Mouse (Mus musculus): ENCODE data around the gene Pitpnc1.
A peak's percentile ranks its signal among the peaks of the same experiment; 100 is the strongest.

Pitpnc1 gene

DNA sequence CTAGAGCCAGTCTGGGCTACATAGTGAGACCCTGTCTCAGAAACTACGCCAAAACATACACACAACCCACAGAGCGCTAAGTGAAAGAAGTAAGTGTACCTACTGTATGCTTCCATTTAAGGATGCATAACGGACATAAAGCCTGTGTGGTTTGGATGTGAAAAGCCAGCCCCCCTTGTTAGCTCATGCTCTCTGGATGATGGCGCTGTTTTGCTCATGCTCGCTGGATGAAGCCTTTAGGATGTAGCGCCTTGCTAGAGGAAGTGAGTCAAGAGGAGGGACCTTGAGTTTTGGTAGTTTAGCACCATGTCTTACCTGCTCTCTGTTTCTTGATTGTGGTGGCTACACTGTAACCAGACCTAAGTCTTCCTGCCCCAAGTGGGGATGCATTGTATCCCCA lies 96.9 kb downstream of the Pitpnc1 start:
- no peak for DNase-seq (ENCODE audit: low read depth, low spot score)

DNA sequence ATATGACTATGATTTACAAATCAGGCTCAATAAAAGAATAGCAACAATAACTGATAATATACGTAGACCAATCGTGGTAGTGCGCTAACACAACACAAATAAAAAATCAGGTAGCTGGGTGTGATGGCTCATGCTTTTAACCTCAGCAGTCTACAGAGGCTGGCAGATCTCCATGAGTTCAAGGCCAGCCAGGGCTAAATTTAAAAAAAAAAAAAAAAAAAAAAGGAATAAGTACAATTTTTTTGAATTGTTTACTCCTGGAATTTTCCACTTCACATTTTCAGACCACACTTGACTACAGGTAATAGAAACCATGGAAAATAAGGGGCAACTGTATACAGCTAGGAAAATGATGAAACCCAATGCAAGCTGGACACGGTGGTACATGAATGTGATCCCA lies 97.3 kb downstream of the Pitpnc1 start:
- no peak for DNase-seq (ENCODE audit: low read depth, low spot score)

DNA sequence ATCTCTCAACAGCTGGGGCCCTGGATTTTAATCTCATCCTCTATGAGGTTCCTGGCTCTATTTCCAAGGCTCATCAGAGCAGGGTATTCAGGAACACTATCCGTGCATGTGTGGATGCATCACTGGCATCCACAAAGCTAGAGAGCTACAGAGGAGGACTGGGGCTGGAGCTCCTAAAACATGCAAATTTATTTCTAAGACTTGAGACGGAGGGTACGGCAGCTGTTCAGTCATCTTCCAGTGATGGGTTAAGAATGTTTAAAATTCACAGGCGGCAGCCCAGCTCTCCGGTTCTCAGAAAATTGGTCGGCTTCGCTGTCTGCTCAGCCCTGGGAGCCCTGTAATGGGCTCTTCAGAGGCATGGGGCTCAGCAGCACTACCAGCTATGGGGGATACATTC lies 97.8 kb downstream of the Pitpnc1 start:
- DNase-seq (ENCODE audit: low read depth, low spot score): no peak

DNA sequence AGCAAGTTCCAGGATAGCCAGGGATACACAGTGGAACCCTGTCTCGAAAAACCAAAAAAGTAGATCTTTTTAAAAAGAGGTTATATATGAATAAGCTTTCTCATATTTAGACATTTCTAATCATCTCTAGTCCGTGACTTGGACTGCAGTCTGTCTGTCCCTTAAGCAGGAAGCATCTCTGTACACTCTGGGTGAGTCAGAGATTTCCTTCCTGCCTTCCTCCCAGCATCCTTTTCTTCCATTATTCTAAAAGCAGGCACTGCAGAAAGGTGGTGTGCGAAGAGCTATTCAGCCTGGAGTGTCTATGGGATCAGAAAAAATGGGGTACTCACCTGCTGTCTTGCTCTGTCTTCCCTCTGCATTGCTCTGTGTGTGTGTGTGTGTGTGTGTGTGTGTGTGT lies 100.0 kb downstream of the Pitpnc1 start:
- DNase-seq (ENCODE audit: low read depth, low spot score): no peak

DNA sequence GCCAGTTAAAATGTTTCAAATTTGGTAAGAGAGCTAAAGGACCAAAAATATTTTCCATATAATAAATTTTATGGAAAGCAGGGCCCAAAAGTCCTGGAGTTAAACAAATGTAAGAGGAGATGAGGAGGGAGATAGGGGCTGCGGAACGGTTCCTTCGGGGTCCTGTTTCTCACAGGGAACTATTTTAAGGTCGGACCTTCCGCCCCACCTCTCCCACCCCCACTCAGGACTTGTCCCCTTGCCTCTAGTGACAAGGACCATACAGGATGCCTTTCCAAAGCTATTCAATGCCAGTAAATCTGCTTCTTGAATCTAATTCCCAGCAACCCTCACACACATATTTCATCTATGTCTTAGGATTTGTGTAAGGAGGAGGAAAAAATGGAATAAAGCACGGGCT lies 100.8 kb downstream of the Pitpnc1 start:
- no peak for DNase-seq (ENCODE audit: low read depth, low spot score)

DNA sequence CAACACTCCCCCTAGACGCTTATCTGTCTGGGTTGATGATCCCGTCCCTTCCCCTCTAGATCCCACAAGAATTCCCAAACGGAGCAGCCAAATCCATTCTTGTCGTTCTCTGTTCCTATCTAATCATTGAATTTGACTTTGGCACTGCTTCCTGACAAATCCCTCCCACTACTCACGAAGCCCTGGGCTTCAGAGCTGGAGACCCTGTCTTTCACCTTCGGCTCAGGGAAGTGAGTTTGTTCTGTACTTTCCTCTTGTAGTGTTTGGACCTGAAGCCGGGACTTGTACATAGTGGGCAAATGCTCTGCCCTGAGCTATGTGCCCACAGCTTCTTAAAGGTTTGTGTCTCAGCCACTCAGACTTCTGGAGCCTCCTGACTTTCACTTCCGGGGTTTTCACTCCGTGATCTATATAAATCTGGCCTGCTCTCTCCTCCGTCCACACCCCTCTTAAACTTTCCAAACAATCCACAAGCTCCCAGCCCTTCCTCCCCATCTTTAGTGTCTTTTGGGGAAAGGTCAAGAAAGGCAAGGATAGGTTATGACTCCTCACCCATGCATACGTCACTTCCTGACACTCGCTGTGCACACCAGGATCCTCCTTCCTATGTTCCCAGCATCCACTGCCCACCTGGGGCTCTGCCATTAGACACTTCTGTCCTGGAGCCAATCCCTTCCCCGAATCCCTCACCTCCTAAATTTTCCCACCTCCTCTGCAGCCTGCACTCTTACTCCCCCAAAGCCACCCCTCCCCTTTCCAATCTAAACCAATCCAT lies 104.4 kb downstream of the Pitpnc1 start:
- no peak for DNase-seq (ENCODE audit: low read depth, low spot score)

DNA sequence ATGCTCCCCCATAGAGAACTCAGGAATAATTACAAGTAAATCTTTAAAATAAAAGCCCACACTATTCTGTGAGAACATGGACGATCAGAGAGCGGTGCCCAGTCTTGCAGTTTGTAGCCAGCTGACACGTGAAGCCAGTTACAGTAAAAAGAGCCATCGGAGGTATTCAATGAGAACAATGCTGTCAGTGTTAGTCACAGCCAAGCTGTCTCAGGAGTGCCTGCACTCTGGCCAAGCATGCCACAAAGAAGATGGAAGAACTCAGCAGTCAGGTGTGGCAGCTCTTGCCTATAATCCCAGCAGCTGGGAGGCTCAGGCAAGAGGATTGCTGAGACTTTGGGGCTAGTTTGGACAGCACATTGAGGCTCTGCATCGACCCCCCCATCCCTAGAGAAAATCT lies 111.8 kb downstream of the Pitpnc1 start:
- DNase-seq (ENCODE audit: low read depth, low spot score): no peak

DNA sequence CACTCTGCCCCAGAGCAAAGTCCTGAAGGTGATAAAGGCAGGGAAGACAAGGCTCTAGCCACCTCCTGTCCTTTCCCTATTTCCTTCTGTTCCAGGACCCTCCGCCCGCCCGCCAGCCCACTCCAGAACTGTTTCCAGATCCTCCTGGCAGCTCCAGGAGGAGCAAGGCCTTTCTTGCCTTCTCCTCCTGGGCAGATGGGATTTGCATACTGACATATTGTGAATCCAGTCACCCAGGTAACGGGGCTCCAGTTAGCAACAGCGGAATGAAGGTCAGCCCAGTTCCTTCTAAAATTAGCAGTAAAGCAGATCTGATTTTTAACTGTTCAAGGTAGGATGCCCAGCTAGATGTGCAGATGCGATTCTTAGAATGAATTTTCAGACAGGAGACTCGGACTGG lies 114.3 kb downstream of the Pitpnc1 start:
- no peak for DNase-seq (ENCODE audit: low read depth, low spot score)

DNA sequence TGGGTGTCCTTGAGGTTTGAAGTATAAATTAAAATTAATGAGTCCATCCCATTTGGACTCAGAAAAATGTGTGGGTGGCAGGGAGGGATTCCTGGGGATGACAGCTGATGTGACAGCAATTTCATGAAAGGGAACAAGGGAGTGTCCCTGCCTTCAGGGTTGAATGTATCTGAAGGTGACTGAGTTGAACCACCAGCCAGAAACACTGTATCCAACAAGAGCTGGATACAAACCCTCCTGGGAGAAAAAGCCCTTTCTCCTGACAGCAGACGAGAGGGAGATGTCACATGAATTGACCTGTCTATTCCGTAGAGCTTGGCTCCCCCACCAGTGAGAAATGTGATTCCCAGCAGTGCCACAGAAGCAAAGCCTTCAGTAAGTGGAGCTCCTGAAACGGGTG lies 115.0 kb downstream of the Pitpnc1 start:
- no peak for DNase-seq (ENCODE audit: low read depth, low spot score)

DNA sequence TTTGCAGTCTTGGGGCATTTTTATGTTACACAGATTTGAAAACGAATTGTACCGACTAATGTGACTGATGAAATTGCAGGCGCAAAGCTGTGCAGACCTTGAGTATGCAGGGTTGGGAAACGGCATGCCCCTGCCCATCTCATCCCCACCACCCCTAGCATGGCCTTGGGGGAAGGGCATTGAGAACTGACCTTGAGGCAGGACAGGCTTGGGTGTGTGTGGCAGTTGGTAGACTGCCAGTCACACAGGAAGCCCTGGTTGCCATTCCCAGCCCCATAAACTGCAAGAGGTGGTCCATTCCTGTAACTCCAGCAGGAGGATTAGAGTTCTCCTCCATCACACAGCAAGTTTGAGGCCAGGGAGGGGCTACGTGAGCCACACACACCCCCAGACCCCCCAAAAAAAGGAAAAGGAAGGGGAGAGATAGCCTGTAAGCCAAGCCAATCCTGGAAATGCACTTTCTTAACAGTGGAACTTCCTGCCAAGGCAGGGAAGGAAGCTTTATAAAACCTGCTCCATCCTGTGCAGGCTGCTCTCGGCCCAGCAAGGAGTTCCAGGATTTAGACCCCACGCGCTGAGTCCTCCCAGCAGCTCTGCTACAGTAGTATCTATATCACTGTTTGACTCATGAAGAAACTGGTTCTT lies 115.9 kb downstream of the Pitpnc1 start:
- no peak for DNase-seq (ENCODE audit: low read depth, low spot score)

DNA sequence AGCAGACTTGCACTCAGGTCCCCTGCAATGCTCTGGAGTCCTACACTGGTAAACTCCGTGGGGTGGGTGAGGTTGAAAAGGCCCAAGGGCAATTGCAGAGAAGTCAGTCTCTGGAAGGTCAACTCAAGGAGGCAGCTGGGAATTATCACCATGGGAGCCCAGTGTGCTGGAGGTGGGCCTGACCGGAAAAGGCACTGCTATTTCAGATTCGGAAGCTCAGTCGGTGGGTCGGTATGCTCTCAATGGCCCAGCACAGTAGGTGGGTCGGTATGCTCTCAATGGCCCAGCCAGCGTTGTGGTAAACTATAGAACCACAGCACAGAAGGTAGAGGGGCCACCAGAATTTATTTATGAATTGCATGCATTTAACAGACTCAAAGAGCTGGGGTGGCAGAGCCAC lies 117.9 kb downstream of the Pitpnc1 start:
- no peak for DNase-seq (ENCODE audit: low read depth, low spot score)

DNA sequence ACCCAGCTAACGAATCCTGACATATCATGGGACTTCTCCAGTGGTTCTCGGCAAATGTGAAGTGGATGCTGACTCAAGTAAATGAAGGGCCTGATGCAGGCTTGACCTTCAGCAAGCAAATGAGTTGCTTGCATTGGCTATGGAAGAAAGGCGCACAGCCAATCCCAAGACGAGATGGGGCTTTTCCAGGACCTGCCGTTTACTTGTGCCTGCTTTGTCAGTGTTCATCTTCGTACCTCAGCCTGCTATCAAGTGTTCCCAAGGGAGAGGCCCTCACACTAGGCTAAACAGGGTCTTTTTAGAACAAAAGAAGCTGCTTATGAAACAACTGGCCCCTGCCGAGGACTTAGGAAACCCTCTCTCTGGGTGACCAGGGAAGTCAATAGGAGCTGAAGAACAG lies 120.7 kb downstream of the Pitpnc1 start:
- DNase-seq (ENCODE audit: low read depth, low spot score): no peak

DNA sequence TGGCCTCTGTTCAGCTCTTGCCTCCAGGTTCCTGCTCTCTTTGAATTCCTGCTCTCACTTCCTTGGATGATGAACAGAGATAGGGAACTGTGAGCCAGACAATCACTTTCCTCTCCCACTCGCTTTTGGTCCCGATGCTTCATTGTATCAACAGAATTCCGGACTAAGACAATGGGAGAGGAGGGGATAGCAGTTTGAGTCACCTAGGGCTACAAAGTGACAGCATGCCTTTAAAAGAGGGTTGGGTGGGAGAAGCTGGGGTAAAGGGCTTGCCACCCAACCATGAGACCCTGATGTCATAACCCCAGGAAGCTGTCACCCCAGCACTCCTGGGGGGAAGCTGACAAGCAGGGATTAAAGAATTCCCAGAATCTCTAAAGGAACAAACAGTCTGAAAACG lies 127.5 kb downstream of the Pitpnc1 start:
- DNase-seq (ENCODE audit: low read depth, low spot score): no peak

DNA sequence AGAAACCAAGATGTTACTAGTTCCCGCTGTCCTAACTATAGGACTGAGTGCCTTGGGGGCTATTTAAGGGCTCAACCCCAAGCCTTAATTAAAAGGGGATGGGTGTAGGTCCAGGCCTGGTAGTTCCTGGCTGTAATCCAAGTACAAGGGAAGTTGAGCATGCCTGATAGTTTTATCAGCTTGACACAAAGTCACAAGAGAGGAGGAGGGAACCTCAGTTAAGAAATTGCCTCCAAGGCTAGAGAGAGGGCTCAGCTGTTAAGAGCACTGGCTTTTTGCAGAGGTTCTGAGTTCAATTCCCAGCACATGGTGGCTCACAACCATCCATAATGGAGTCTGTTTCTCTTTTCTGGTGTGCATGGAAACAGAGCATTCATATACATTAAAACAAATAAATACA lies 128.1 kb downstream of the Pitpnc1 start:
- DNase-seq (ENCODE audit: low read depth, low spot score): no peak

DNA sequence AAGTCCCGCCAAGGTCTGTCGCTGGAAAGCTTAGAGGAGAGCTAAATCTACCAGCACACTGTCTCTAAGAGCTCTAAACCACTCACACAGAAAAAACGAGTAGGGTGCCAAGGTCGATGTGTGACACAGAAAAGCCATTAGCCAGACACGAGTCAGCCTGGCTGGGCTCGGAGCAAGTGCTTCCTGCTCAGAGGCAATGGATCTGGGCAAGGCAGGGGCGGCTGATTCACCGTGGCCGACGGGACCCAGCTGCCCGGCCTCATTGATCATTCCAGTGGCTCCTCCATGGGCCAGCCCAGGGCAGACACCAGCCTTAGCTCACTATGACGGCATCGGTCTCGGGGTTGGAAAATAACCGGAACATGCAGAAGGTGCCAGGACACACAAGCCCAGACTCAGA lies 129.2 kb downstream of the Pitpnc1 start:
- no peak for DNase-seq (ENCODE audit: low read depth, low spot score)

DNA sequence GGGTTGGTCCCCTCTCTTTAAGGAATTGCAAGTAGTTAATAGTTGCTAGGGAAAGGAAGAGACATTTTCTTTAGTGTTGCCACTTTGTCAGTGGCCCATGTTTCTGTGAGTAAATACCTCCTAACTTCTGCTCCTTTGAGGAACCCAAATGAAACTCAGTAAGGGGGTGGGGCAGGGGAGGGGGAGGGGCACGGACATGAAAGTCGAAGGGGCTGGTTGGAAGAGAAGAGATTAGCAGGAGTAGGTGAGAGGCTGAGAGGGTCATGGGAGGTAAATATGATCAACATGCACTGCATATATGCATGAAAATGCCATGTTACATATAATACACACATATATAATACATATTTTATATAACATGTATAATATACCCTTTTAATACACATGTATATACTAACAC lies 129.7 kb downstream of the Pitpnc1 start:
- DNase-seq (ENCODE audit: low read depth, low spot score): no peak

DNA sequence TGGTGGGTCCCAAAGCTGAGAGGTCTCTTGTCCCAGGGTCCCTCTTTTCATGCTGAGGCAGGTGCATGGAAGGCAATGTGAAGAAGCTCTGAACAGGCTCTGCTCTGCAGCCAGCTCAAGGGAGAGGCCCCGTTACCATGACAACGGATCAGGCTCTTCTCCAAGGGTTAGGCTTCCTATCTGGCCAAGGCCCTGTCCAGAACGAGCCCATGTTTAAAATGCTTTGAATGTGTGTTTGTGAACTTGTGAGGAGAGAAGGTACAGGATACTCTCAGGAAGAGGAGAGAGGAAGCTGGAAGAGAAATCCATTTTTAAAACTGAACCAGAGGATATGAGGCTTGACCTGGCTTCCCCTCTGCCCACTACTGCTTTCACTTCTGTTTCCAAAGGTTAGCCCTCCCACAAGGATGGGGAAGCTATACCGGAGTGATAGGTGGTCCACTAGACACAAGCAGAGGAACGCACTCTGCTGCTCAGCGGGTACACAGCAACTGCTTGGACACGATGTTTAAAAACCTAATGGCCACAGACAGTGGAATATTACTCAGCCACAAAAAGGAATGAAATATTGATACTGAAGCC lies 131.2 kb downstream of the Pitpnc1 start:
- no peak for DNase-seq (ENCODE audit: low read depth, low spot score)

DNA sequence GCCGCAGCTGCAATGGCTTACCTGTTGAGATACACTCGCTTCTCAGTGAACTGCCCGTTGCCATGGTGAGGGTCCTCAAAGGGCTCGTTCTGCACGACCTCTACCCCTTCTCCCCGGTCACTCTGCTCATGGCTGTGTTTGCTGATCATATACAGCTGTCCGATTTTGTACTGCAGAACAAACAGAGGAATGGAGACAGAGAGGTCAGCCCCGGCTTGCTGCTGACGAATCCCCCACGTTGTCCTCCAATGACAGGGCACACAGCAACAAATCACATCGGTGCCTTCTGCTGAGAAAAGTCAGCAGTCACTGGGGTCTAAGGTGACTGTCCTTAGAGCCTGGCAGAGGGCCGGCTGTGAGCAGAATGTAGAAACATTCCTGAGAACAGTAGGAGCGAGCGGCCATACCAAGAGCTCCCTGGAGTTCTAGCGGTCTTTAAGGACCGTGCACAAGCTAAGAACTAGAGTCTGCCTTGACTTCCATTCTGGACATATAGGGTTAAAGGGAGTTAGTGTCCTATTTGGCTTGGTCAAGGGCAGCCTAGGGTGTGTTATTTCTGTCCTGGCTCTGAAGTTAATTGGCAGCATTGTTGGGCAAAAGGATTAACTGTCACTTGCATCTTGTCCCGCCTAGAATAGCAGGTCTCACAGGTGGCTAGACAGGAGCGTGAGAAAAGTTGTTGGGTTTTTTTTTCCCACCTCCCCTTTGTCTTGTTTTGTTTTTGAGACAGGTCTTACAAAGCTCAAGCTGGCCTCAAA lies 132.9 kb downstream of the Pitpnc1 start:
- no peak for DNase-seq (ENCODE audit: low read depth, low spot score)

DNA sequence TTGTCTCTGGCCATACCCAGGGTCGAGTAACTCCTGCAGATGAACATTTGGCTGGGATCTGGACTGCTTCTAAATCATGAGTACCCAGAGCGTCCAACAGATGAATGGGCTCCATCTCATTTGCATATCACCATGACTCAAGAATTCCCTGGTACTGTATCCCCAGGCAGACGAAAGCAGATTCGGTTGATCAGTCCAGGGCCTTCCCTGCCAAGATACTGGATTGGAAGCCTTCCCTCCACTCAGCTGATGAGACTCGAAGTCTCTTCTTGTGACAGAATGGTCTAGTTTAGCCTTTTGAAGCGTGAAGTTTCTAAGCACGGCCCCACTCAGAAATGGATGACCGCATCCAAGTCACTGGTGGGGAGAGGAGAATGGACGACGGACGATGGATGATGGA lies 134.7 kb downstream of the Pitpnc1 start:
- DNase-seq (ENCODE audit: low read depth, low spot score): no peak

DNA sequence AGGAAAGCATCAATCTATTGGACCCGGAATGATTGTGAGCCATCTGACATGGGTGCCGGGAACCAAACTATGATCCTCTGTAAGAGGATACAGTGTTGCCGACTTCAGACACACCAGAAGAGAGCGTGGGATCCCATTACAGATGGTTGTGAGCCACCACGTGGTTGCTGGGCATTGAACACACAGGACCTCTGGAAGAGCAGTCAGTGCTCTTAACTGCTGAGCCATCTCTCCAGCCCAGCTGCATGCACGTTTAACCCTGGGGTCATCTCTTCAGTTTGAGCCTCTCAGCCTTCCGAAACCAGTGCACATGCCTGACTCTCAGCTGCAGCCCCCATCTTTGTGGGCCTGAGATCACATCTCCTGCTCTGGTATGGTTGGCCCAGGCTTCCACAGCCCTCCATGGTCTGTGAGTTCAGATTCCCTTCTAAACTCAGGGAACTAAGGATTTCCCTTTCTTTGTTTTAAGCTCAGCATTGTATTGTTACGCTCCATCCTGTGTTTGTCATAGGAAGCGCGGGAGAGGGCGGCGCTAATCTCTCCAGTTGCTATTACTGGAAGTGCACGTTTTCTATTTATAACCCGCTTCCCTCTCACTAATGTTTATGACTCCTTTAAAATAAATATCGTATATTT lies 135.5 kb downstream of the Pitpnc1 start:
- no peak for DNase-seq (ENCODE audit: low read depth, low spot score)

DNA sequence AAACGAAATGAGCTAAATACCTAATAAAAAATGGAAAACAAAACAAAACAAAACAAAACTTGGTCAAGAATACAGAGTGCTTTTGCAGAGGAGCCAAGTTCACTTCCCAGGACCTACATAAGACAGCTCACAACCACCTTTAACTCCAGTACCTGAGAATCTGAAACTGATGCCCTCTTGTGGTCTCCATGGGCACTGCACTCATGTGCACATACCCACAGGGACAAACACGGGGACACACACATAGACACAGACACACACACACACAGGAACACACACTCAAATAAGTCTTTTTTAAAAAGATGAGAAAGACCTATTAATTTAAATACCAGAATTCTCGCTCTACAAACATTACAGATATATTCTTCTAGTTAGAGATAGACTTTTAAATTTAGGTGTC lies 137.6 kb downstream of the Pitpnc1 start:
- DNase-seq (ENCODE audit: low read depth, low spot score): peak; percentile 36

DNA sequence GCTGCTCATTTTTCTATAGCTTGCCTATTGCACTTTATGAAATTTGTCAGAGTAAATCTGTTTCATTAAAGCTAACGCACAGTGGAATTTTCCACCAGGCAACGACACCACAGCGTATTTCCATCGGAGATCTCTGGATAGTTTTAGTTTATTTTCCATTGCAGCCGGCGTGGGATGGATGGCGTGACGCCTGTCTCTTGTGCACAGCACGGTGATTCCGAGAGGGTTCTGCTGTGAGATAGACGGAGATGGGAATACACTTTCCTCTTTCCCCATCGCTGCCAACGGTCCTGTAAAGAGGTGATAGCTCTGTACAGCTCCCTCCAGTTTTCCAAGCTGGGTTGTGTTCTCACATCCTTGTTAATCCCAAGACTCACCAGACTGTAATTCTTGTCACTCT lies 138.2 kb downstream of the Pitpnc1 start:
- no peak for DNase-seq (ENCODE audit: low read depth, low spot score)

Measured in CD4-positive helper T cell, adult 2 months (primary cell).